Mouse (Mus musculus) ES-Bruce4 (cell line): ENCODE results near the gene Sec61a1.

Source experiments
- EP300 ChIP-seq: IDR thresholded peaks from 2 replicates; pipeline ENCODE4 v1.6.1; 2011; ENCODE audit warnings: low read depth, low read length; ENCODE audit not compliant: insufficient read depth
- POLR2A ChIP-seq: IDR thresholded peaks from one replicate; pipeline ENCODE4 v1.8.1; 2011; ENCODE audit warnings: low read length; ENCODE audit not compliant: insufficient read depth

GRCm38 (mm10) chr6:88566676-88567075 lies 48.0 kb upstream of the Sec61a1 start:
- no peak for TF ChIP-seq POLR2A
- TF ChIP-seq EP300 = no peak
